2 mouse cellular contexts compared by ENCODE assay signal in genomic region chr7:110639958-110640357, GRCm38 (mm10). TPM values are rescaled to one million over a fixed set of nuclear protein-coding genes. Genes with fewer than 3 reads are reported as not detected.
"Had no signal": no experiment of that assay in that cellular context is flagged by ENCODE, and none has a peak within 500 bp of the region (broad histone marks: within the 10 kb centered on the region; RNA-seq: fewer than 3 reads in every experiment).

No protein-coding gene starts in this region.

RNA-seq across cellular contexts. Expression of gene Adm, which starts 12.5 kb away (rescaled TPM):
- total RNA-seq: hematopoietic stem cell, adult 5-6 weeks had no signal
- polyA plus RNA-seq: inflammation-experienced regulatory T-cells, adult 6 months had no signal
